Mouse (Mus musculus) CD8-positive naive resting alpha-beta T cell, adult 2 months (primary cell): ENCODE measurements around the gene Polk.
A peak's percentile ranks its signal among the peaks of the same experiment; 100 is the strongest.

Experiments
- DNase-seq, 2 experiments: peaks; one replicate each; pipeline ENCODE4 v3.0.0; 2022; ENCODE audit warnings: low read depth in 2 of 2, low spot score in 2 of 2

Polk gene

GRCm38 (mm10) chr13:96542081-96542889 lies at the start of gene Polk, which contains the start of gene Col4a3bp:
Polk (minus strand) TSS chr13:96542579.
Col4a3bp (plus strand) TSS chr13:96542618.
- peak; percentile 93 to 95 for DNase-seq

GRCm38 (mm10) chr13:96588642-96589041 lies 46.3 kb upstream of the Polk start:
- no peak for DNase-seq

GRCm38 (mm10) chr13:96586540-96586939 lies 44.2 kb upstream of the Polk start:
- no peak for DNase-seq

- no peak for DNase-seq
Observed at GRCm38 (mm10) chr13:96584201-96584600, 41.8 kb upstream of the Polk start.

- DNase-seq: no peak
Observed at GRCm38 (mm10) chr13:96579979-96580378, 37.6 kb upstream of the Polk start.

GRCm38 (mm10) chr13:96579104-96579503 lies 36.7 kb upstream of the Polk start:
- no peak for DNase-seq

GRCm38 (mm10) chr13:96574170-96574569 lies 31.8 kb upstream of the Polk start:
- DNase-seq: no peak

- DNase-seq: no peak
Observed at GRCm38 (mm10) chr13:96571016-96571361, 28.6 kb upstream of the Polk start.

- DNase-seq: no peak
Observed at GRCm38 (mm10) chr13:96570313-96571015, 28.1 kb upstream of the Polk start.

GRCm38 (mm10) chr13:96567977-96568376 lies 25.6 kb upstream of the Polk start:
- no peak for DNase-seq

GRCm38 (mm10) chr13:96555099-96555498 lies 12.7 kb upstream of the Polk start:
- no peak for DNase-seq

GRCm38 (mm10) chr13:96547941-96548340 lies 5.6 kb upstream of the Polk start:
- no peak for DNase-seq

- no peak for DNase-seq
Observed at GRCm38 (mm10) chr13:96547250-96547649, 4.9 kb upstream of the Polk start.

GRCm38 (mm10) chr13:96544506-96544905 lies 2.1 kb upstream of the Polk start:
- no peak for DNase-seq

GRCm38 (mm10) chr13:96542901-96543891 lies 817 bp upstream of the Polk start:
- peak in 1 of 2 experiments; percentile 57 for DNase-seq

- no peak for DNase-seq
Observed at GRCm38 (mm10) chr13:96541381-96541780, 998 bp downstream of the Polk start.

- DNase-seq: no peak
Observed at GRCm38 (mm10) chr13:96538103-96538502, 4.3 kb downstream of the Polk start.

- no peak for DNase-seq
Observed at GRCm38 (mm10) chr13:96536821-96537572, 5.4 kb downstream of the Polk start.

GRCm38 (mm10) chr13:96533742-96534141 lies 8.6 kb downstream of the Polk start:
- DNase-seq: no peak

- DNase-seq: no peak
Observed at GRCm38 (mm10) chr13:96532176-96532575, 10.2 kb downstream of the Polk start.
